22 mouse cellular contexts compared by ENCODE assay signal in the genomic region with DNA sequence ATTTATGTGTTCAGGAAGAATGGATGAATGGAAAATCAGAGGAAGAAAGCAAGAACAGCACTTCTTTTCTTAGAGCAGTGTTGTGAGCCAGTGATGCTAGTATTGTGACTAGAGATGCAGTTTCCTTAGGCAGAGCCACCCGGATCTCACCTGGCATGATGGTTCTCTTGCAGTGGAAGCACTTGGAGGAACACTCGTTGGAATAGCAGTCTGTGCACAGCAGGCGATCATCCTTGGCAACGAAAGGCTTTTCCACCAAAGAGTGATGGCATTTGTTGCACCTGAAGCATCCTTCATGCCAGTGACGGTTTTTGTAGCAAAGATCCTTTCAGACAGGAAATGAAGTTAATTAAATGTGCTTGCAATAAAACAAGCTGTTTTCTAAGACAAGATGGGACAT. TPM values are rescaled to one million over a fixed set of nuclear protein-coding genes. Genes with fewer than 3 reads are reported as not detected.
DNase-seq lines count a peak whose midpoint lies in the region; TF ChIP-seq lines count a peak whose summit lies in the region.
"Had no signal": no experiment of that assay in that cellular context is flagged by ENCODE, and none has a peak within 500 bp of the region (broad histone marks: within the 10 kb centered on the region; RNA-seq: fewer than 3 reads in every experiment).

No protein-coding gene starts in this region.

- H3K4me3 ChIP-seq in cerebellum, adult 2 months (replicated peaks; ENCODE audit: insufficient read depth, low read depth, low read length): no peak overlapping the region
- H3K4me3 ChIP-seq: embryonic facial prominence, embryonic 12.5 days; forebrain, embryonic 12.5 days; heart, embryonic 10.5 days; hindbrain, embryonic 13.5 days had no signal

- no peak for TF ChIP-seq CTCF in cerebellum, adult 2 months (IDR thresholded peaks at IDR 0.05; ENCODE audit: borderline replicate concordance, insufficient read depth, low read depth, low read length)

- peak; percentile 21 to 25 for DNase-seq in cerebellum, adult 18-20 months
- DNase-seq in cerebellum, adult 11 months: no peak
- peak; percentile 32 to 62 for DNase-seq in cerebellum, adult 2 months
- peak; percentile 63 to 65 for DNase-seq in cerebellum, postnatal 14 days
- DNase-seq in lung, postnatal 25 days (ENCODE audit: low spot score): no peak
- DNase-seq in adrenal gland, postnatal 10 days: no peak
- DNase-seq: adrenal gland, adult 2 months; adrenal gland, postnatal 36 days; gastrocnemius, postnatal 10 days; heart, adult 18-20 months; heart, postnatal 10 days; heart, postnatal 4 days; kidney, adult 11 months had no signal

- no peaks in the 10 kb centered on the region for H3K4me1 ChIP-seq in cerebellum, adult 2 months (ENCODE audit: control insufficient read depth, insufficient read depth, low read length)
- H3K4me1 ChIP-seq: embryonic facial prominence, embryonic 12.5 days; forebrain, embryonic 12.5 days; heart, embryonic 10.5 days; hindbrain, embryonic 13.5 days had no signal

- no peak overlapping the region for H3K27ac ChIP-seq in cerebellum, adult 2 months (ENCODE audit: insufficient read depth, low read length)
- H3K27ac ChIP-seq: embryonic facial prominence, embryonic 12.5 days; forebrain, embryonic 12.5 days; heart, embryonic 10.5 days; hindbrain, embryonic 13.5 days; hindbrain, postnatal 0 days had no signal

- H3K27me3 ChIP-seq in cerebellum, adult 2 months (ENCODE audit: control insufficient read depth, insufficient read depth, low read length): no peaks in the 10 kb centered on the region
- H3K27me3 ChIP-seq: CH12.LX; embryonic facial prominence, embryonic 12.5 days; forebrain, embryonic 12.5 days; hindbrain, embryonic 13.5 days had no signal

- WGBS in cerebellum, adult 2 months: 10% methylated on average over 5 of the region's 5 CpGs

- no peak for TF ChIP-seq POLR2A in cerebellum, adult 2 months (IDR thresholded peaks at IDR 0.05; ENCODE audit: borderline replicate concordance, insufficient read depth, low read length)

RNA-seq across cellular contexts. Expression of a gene that starts 29.2 kb away (rescaled TPM):
- polyA plus RNA-seq in cerebellum, adult 2 months (2012; rRNA removed): 0.16 and 0.28 TPM in 2 replicates
- total RNA-seq in adrenal gland, postnatal 10 days (2021): 1 to 10 TPM in 1 of 2 experiments, under 1 TPM in 1; 0.91 to 1.4 TPM
- total RNA-seq: CH12.LX, ES-E14 had no signal
- polyA plus RNA-seq: adrenal gland, adult 2 months; embryonic facial prominence, embryonic 12.5 days; forebrain, embryonic 12.5 days; forebrain, embryonic 16.5 days; heart, embryonic 10.5 days; heart, embryonic 14.5 days; hindbrain, embryonic 13.5 days had no signal

Comparison
In these comparisons a context has a peak if more than half of its experiments do, and no peak if none do; other contexts are left out.
1. DNase-seq: peak in cerebellum, adult 18-20 months (2 of 2), cerebellum, adult 2 months (2 of 2) and cerebellum, postnatal 14 days (2 of 2); none in cerebellum, adult 11 months (single experiment), lung, postnatal 25 days (single experiment) and adrenal gland, postnatal 10 days (single experiment).